Comparison of ENCODE assay signal across 9 mouse cellular contexts in genomic region chr17:26464972-26465371, GRCm38 (mm10). TPM values are rescaled to one million over a fixed set of nuclear protein-coding genes. Genes with fewer than 3 reads are reported as not detected.
DNase-seq lines count a peak whose midpoint lies in the region; ATAC-seq and TF ChIP-seq lines count a peak whose summit lies in the region.
"Had no signal": no experiment of that assay in that cellular context is flagged by ENCODE, and none has a peak within 500 bp of the region (broad histone marks: within the 10 kb centered on the region; RNA-seq: fewer than 3 reads in every experiment).

No protein-coding gene starts in this region.

- peak; percentile 72 for ATAC-seq in liver, postnatal 0 days

- H3K27me3 ChIP-seq in liver, postnatal 0 days (ENCODE audit: insufficient read depth, low read length): no peaks in the 10 kb centered on the region

- H3K9me3 ChIP-seq in liver, postnatal 0 days (ENCODE audit: low read length): no peaks in the 10 kb centered on the region

- peak overlapping the region; percentile 100 for H3K27ac ChIP-seq in brown adipose tissue, adult 24 weeks (replicated peaks; ENCODE audit: low read depth, low read length)
- H3K27ac ChIP-seq in liver, postnatal 0 days (ENCODE audit: low read depth): peak overlapping the region; percentile 70

- H3K4me2 ChIP-seq in liver, postnatal 0 days (ENCODE audit: low read depth, low read length): no peak overlapping the region

- no peak overlapping the region for H3K9ac ChIP-seq in liver, postnatal 0 days (replicated peaks)

- WGBS in liver, postnatal 0 days (ENCODE audit: insufficient replicate concordance): 51% methylated on average over 7 of the region's 7 CpGs

- TF ChIP-seq CTCF in liver, postnatal 0 days (IDR thresholded peaks at IDR 0.05; ENCODE audit: low read depth): no peak

- peak overlapping the region; percentile 58 for H3K4me3 ChIP-seq in brown adipose tissue, adult 24 weeks (ENCODE audit: insufficient read depth, low read depth, low read length)
- no peak overlapping the region for H3K4me3 ChIP-seq in liver, postnatal 0 days (ENCODE audit: low read depth, low read length)

- no peaks in the 10 kb centered on the region for H3K36me3 ChIP-seq in liver, postnatal 0 days (replicated peaks; ENCODE audit: insufficient read depth, low read length)

- TF ChIP-seq EP300 in liver, postnatal 0 days (IDR thresholded peaks at IDR 0.05; ENCODE audit: low read depth): peak; percentile 71; the same call in 1 of the 2 replicates

- DNase-seq in adrenal gland, postnatal 10 days: peak; percentile 51
- peak; percentile 55 for DNase-seq in heart, postnatal 4 days
- DNase-seq in liver, postnatal 0 days: peak; percentile 41
- no peak for DNase-seq in cerebellum, adult 11 months
- no peak for DNase-seq in Muller cell, postnatal 12 days (ENCODE audit: inconsistent ontology term)
- DNase-seq in right cerebral cortex, adult 18-20 months: no peak
- DNase-seq: gastrocnemius, postnatal 36 days; thymus, adult 2 months had no signal

- peaks cover 23% of the 10 kb centered on the region for H3K4me1 ChIP-seq in brown adipose tissue, adult 24 weeks (ENCODE audit: control insufficient read depth, insufficient read depth, insufficient read length, low read length)
- H3K4me1 ChIP-seq in liver, postnatal 0 days (ENCODE audit: insufficient read depth): peaks cover 3% of the 10 kb centered on the region; the same call in 1 of the 2 replicates

RNA-seq across cellular contexts. Expression of gene Neurl1b, which starts 50.3 kb away (rescaled TPM):
- total RNA-seq in adrenal gland, postnatal 10 days (2021): 10 to 100 TPM; 43.6 to 44.0 TPM
- 0.99 and 1.8 TPM in 2 replicates for polyA plus RNA-seq in brown adipose tissue, adult 24 weeks (2012; ENCODE audit: insufficient read depth, insufficient read length, missing spikeins)
- 10 to 100 TPM; 81.4 to 87.9 TPM for total RNA-seq in heart, postnatal 4 days (2021)
- 0.05 and 0.06 TPM in 2 replicates for polyA plus RNA-seq in liver, postnatal 0 days (2015; fragmentation: Nextera tagmentation; extraction: Ambion mirVana)

Comparison
In these comparisons a context has a peak if more than half of its experiments do, and no peak if none do; other contexts are left out.
1. DNase-seq: peak in adrenal gland, postnatal 10 days (single experiment), heart, postnatal 4 days (single experiment) and liver, postnatal 0 days (single experiment); none in cerebellum, adult 11 months (single experiment), Muller cell, postnatal 12 days (single experiment) and right cerebral cortex, adult 18-20 months (single experiment).